Mouse (Mus musculus) embryo, embryonic 10.5 days (tissue): Measurements from ENCODE around the gene Rbmxl2.

Experiments
- DNase-seq: peaks from one replicate; pipeline ENCODE4 v3.0.0-alpha.2; 2015; ENCODE audit warnings: low spot score

Gene Rbmxl2

GRCm38 (mm10) chr7:107209204-107209860 lies at the start of gene Rbmxl2:
Gene Rbmxl2 (plus strand): TSS chr7:107209445.
- DNase-seq, result peak; percentile 9

- no peak for DNase-seq
Observed at GRCm38 (mm10) chr7:107166690-107167089, 42.6 kb upstream of the Rbmxl2 start, which contains the start of gene Nlrp14. Gene Nlrp14 (plus strand): TSS chr7:107166990.

- peak; percentile 5 for DNase-seq
Observed at GRCm38 (mm10) chr7:107180406-107180805, 28.8 kb upstream of the Rbmxl2 start.

GRCm38 (mm10) chr7:107201817-107202216 lies 7.4 kb upstream of the Rbmxl2 start:
- DNase-seq, result peak; percentile 18

- no peak for DNase-seq
Observed at GRCm38 (mm10) chr7:107207843-107208242, 1.4 kb upstream of the Rbmxl2 start.

- no peak for DNase-seq
Observed at GRCm38 (mm10) chr7:107210126-107210576, 906 bp downstream of the Rbmxl2 start.

- DNase-seq, result peak; percentile 33
Observed at GRCm38 (mm10) chr7:107215723-107216122, 6.5 kb downstream of the Rbmxl2 start.

- DNase-seq, result no peak
Observed at GRCm38 (mm10) chr7:107216845-107217244, 7.6 kb downstream of the Rbmxl2 start.

GRCm38 (mm10) chr7:107236854-107237253 lies 27.6 kb downstream of the Rbmxl2 start:
- peak; percentile 3 for DNase-seq

- no peak for DNase-seq
Observed at GRCm38 (mm10) chr7:107237498-107237897, 28.3 kb downstream of the Rbmxl2 start.

GRCm38 (mm10) chr7:107241371-107241883 lies 32.2 kb downstream of the Rbmxl2 start:
- DNase-seq, result no peak

GRCm38 (mm10) chr7:107250211-107250985 lies 41.2 kb downstream of the Rbmxl2 start:
- no peak for DNase-seq

GRCm38 (mm10) chr7:107253355-107253754 lies 44.1 kb downstream of the Rbmxl2 start:
- DNase-seq, result no peak

GRCm38 (mm10) chr7:107259936-107260335 lies 50.7 kb downstream of the Rbmxl2 start:
- no peak for DNase-seq
